Comparison of ENCODE assay signal across 15 mouse cellular contexts in the genomic region with DNA sequence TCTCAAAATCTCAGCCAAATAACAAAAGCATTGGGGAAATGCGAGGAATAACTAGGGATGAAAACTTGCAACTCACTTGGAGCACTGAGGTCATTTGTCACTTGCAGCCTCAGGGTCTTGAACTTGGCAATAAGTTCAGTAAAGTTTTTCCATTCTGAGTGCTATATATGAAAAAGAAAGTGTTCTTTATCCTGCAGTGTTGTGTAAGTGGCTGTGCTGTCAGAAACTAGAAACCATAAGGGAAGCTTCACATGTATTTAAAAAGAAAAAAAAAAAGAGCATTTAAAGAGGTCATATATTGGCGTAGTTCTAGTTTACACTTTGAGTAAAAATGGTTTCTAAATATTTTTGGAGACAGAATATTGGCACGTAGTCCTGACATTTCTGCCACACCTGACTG.
"Had no signal": no experiment of that assay in that cellular context is flagged by ENCODE, and none has a peak within 500 bp of the region (broad histone marks: within the 10 kb centered on the region; RNA-seq: fewer than 3 reads in every experiment).

No protein-coding gene starts in this region.

- H3K27me3 ChIP-seq: neural tube, embryonic 15.5 days; stomach, embryonic 15.5 days had no signal

- H3K4me2 ChIP-seq: neural tube, embryonic 15.5 days; stomach, embryonic 15.5 days had no signal

- H3K4me1 ChIP-seq: neural tube, embryonic 15.5 days; stomach, embryonic 15.5 days had no signal

- H3K9ac ChIP-seq: neural tube, embryonic 15.5 days; stomach, embryonic 15.5 days had no signal

- H3K36me3 ChIP-seq: neural tube, embryonic 15.5 days; stomach, embryonic 15.5 days had no signal

- H3K27ac ChIP-seq: neural tube, embryonic 15.5 days; stomach, embryonic 15.5 days; stomach, postnatal 0 days had no signal

- DNase-seq: retina, postnatal 1 day; right cerebral cortex, adult 18-20 months; right cerebral cortex, postnatal 14 days; right cerebral cortex, postnatal 25 days; right cerebral cortex, postnatal 4 days; spleen, adult 18-20 months; thymus, adult 18-20 months; thymus, adult 2 months; thymus, postnatal 14 days; thymus, postnatal 25 days; thymus, postnatal 36 days; thymus, postnatal 4 days had no signal

- H3K4me3 ChIP-seq: neural tube, embryonic 15.5 days; stomach, embryonic 15.5 days had no signal

- H3K9me3 ChIP-seq: neural tube, embryonic 15.5 days; stomach, embryonic 15.5 days had no signal
